Mouse (Mus musculus): ENCODE results near the gene Il4ra.
A peak's percentile ranks its signal among the peaks of the same experiment; 100 is the strongest.

Gene Il4ra

GRCm38 (mm10) chr7:125551766-125552709, at the start of gene Il4ra:
Gene Il4ra (plus strand): TSS chr7:125552120.
- peak in 1 of 2 experiments; percentile 61 for DNase-seq (ENCODE audit: low spot score in 2 of 2)

GRCm38 (mm10) chr7:125503374-125504092, 48.4 kb upstream of the Il4ra start:
- DNase-seq (ENCODE audit: low spot score in 2 of 2): no peak

GRCm38 (mm10) chr7:125504618-125505017, 47.3 kb upstream of the Il4ra start:
- DNase-seq (ENCODE audit: low spot score in 2 of 2): no peak

- DNase-seq (ENCODE audit: low spot score in 2 of 2): no peak
Measured at GRCm38 (mm10) chr7:125505568-125505967, 46.4 kb upstream of the Il4ra start.

- DNase-seq (ENCODE audit: low spot score in 2 of 2): no peak
Measured at GRCm38 (mm10) chr7:125507279-125507678, 44.6 kb upstream of the Il4ra start.

- no peak for DNase-seq (ENCODE audit: low spot score in 2 of 2)
Measured at GRCm38 (mm10) chr7:125511432-125511831, 40.5 kb upstream of the Il4ra start.

GRCm38 (mm10) chr7:125511852-125512251, 40.1 kb upstream of the Il4ra start:
- DNase-seq (ENCODE audit: low spot score in 2 of 2): no peak

- no peak for DNase-seq (ENCODE audit: low spot score in 2 of 2)
Measured at GRCm38 (mm10) chr7:125515081-125515853, 36.7 kb upstream of the Il4ra start.

- DNase-seq (ENCODE audit: low spot score in 2 of 2): no peak
Measured at GRCm38 (mm10) chr7:125516723-125517122, 35.2 kb upstream of the Il4ra start.

GRCm38 (mm10) chr7:125517470-125517869, 34.5 kb upstream of the Il4ra start:
- DNase-seq (ENCODE audit: low spot score in 2 of 2): no peak

GRCm38 (mm10) chr7:125519715-125520114, 32.2 kb upstream of the Il4ra start:
- DNase-seq (ENCODE audit: low spot score in 2 of 2): no peak

GRCm38 (mm10) chr7:125523051-125523450, 28.9 kb upstream of the Il4ra start:
- DNase-seq (ENCODE audit: low spot score in 2 of 2): no peak

- DNase-seq (ENCODE audit: low spot score in 2 of 2): no peak
Measured at GRCm38 (mm10) chr7:125527186-125527585, 24.7 kb upstream of the Il4ra start.

- no peak for DNase-seq (ENCODE audit: low spot score in 2 of 2)
Measured at GRCm38 (mm10) chr7:125527901-125528580, 23.9 kb upstream of the Il4ra start.

- no peak for DNase-seq (ENCODE audit: low spot score in 2 of 2)
Measured at GRCm38 (mm10) chr7:125539351-125539750, 12.6 kb upstream of the Il4ra start.

GRCm38 (mm10) chr7:125541026-125541425, 10.9 kb upstream of the Il4ra start:
- no peak for DNase-seq (ENCODE audit: low spot score in 2 of 2)

GRCm38 (mm10) chr7:125541821-125542220, 10.1 kb upstream of the Il4ra start:
- no peak for DNase-seq (ENCODE audit: low spot score in 2 of 2)

- no peak for DNase-seq (ENCODE audit: low spot score in 2 of 2)
Measured at GRCm38 (mm10) chr7:125542335-125543050, 9.4 kb upstream of the Il4ra start.

- no peak for DNase-seq (ENCODE audit: low spot score in 2 of 2)
Measured at GRCm38 (mm10) chr7:125543497-125543896, 8.4 kb upstream of the Il4ra start.

- DNase-seq (ENCODE audit: low spot score in 2 of 2): no peak
Measured at GRCm38 (mm10) chr7:125545331-125545730, 6.6 kb upstream of the Il4ra start.

GRCm38 (mm10) chr7:125546727-125547126, 5.2 kb upstream of the Il4ra start:
- no peak for DNase-seq (ENCODE audit: low spot score in 2 of 2)
